Mouse (Mus musculus) cerebellum, postnatal 14 days (tissue): Measurements from ENCODE around the gene Rad18.
A peak's percentile ranks its signal among the peaks of the same experiment; 100 is the strongest.
"Not testable (repeated sequence)": the region's sequence is repeated elsewhere in the genome, so short reads cannot be mapped to it uniquely, and the experiment has no call there.

Source experiments
- DNase-seq, 2 experiments: peaks; one replicate each; pipeline ENCODE4 v3.0.0; 2021; ENCODE audit warnings: mixed read lengths in 2 of 2

The Rad18 gene

GRCm38 (mm10) chr6:112696056-112696950, at the start of gene Rad18:
Gene Rad18, minus strand, starts transcription at chr6:112696686.
- DNase-seq, result peak; percentile 89 to 90

DNA sequence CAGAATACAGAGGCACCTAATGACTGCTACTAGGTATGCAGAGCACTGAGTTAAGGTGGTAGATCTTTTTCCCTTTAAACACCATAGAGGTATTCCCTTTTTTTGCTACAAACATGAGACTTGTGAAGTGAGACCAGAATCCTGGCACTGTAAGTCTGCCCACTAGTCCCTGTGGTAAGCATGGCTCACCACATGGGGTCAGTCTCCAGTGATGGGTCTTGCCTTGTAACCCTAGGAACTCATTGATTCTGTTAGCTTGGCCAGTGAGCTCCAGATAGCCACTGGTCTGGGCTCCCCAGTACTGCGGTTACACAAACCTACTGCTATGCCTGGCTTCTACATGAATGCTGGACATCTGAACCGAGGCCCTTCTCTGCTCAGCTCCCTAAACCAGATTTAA, 45.8 kb upstream of the Rad18 start:
- DNase-seq, result no peak

GRCm38 (mm10) chr6:112741766-112742165, 45.3 kb upstream of the Rad18 start:
- DNase-seq, result no peak

- DNase-seq, result no peak
These were observed 43.1 kb upstream of the Rad18 start for GRCm38 (mm10) chr6:112739635-112740034.

GRCm38 (mm10) chr6:112738924-112739323, 42.4 kb upstream of the Rad18 start:
- DNase-seq, result no peak

DNA sequence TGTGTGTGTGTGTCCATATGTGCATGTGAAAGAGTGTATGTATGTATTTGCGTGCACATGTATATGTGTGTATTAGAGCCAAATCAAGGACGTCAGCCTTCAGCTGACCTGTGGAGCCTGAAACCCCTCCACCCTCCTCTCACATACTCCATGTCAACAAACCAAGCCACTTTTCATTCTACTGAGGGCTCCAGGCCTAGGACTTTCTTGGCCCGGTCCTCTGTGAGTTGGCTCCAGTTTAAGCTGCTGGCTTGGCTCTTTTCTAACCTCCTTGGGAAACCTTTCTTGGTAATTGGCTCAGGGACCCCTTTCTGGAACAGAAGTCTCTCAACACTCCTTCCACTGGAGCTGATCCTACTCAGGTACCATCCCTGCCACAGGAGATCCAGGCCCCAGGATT, 40.0 kb upstream of the Rad18 start:
- peak in 1 of 2 experiments; percentile 53 for DNase-seq

GRCm38 (mm10) chr6:112735054-112735453, 38.6 kb upstream of the Rad18 start:
- DNase-seq, result no peak

GRCm38 (mm10) chr6:112733942-112734341, 37.5 kb upstream of the Rad18 start:
- no peak for DNase-seq

DNA sequence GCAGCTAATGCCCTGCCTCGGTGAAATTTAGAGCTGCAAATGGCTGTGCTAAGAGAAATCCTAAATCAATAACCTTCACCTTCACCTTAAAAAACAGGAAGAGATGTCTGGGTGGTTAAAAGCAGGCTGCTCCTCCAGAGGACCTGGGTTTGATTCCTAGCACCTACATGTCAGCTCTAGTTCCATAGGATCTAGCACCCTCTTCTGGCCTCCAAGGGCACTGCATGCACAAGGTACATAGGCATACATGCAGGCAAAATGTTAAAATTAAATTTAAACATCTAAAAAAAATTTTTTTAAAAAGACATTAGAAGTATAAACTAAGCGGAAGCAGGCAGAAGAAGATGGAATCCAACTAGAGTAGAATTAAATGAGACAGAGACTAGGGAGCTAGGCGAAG, 35.9 kb upstream of the Rad18 start:
- no peak for DNase-seq

GRCm38 (mm10) chr6:112731386-112731785, 34.9 kb upstream of the Rad18 start:
- no peak for DNase-seq

DNA sequence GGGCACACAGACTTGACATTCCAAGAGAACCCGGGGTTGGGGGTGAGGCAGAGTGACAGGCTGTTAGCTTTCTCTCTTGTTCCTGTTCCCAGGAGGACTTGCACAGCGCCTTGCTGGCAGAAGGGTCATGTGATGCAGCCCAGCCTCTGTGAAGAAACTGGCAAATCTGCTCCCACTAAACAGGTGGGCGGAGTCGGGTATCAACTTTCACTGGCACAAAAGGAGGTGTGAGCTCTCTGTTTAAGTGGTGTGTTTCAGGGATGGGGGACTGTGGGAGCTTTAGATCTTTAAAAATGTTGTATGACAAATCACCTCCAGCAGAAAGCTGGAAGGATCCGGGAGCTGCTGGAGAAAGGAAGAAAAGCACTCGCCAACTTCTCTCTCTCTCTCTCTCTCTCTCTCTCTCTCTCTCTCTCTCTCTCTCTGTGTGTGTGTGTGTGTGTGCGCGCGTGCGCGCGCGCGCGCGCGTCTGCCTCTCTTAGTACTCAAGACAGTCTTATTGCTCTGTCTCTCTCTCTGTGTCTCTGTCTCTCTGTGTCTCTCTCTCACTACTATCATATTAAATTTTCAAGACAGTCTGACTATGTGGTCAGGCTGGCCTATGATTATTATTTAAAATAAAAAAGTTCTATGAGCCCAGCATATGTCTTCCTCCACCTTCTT, 32.4 kb upstream of the Rad18 start:
- no peak for DNase-seq

- no peak for DNase-seq
These were observed 29.0 kb upstream of the Rad18 start for GRCm38 (mm10) chr6:112725468-112725867.

GRCm38 (mm10) chr6:112720409-112721080, 24.1 kb upstream of the Rad18 start:
- DNase-seq, result no peak

- no peak for DNase-seq
These were observed 23.5 kb upstream of the Rad18 start for GRCm38 (mm10) chr6:112719983-112720382.

- peak; percentile 58 to 66 for DNase-seq
These were observed 20.7 kb upstream of the Rad18 start for GRCm38 (mm10) chr6:112717168-112717567.

DNA sequence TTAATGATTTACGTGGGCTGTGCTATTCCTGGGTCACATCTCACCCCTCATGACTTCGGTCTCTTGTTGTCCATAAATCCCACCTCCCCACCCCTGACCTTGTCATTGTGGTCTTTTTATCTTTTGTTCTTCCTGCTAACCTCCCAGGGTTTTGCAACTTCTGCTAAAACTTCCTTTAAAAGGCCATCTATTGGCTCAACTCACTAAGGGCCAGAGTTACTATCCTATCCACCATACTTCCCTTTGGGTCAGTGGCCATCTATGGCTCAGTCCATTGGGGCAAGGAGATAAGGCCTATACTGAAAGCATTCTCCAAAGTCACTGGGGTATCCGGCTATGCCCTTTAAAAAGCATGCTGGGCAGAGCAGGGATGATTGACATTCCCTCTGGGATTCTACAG, 17.5 kb upstream of the Rad18 start:
- no peak for DNase-seq

DNA sequence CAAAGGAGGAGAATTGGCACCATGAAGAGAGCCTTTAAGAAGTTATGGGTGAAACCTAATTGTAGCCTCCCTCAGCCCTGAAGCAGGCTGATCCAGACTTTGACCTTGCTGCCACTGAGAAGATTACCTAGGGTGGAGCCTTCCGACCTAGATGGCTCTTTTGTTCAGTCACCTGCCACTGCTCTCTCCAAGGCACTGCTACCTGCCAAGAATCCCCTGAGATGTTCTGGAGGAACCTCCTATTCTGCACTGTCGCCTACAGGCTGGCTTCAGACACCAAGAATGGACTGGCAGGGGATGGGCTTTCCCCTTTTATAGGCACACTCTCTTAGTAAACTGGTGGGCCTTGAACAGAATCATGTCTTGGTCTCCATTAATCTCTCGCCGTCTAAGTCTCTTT, 5.8 kb upstream of the Rad18 start:
- not testable (repeated sequence) for DNase-seq

DNA sequence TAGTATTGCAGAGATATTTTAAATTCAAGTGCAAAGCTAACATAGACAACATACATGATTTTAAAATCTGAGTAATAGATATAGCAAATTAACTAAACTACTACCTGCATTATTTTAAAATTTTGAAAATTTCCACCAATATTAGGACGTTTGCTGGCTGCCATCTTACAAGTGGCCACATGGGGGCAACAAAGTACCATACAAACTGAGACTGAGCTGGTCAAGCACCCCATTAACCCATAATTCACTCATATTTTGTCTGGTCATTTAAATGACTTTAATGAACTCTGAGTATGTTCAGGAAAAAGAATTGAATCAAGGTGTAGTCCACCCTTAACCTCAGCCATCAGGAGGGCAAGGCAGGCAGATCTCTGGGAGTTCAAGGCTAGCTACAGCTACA, 3.9 kb upstream of the Rad18 start:
- DNase-seq, result peak; percentile 84 to 86

GRCm38 (mm10) chr6:112699115-112699514, 2.6 kb upstream of the Rad18 start:
- peak in 1 of 2 experiments; percentile 36 for DNase-seq

- DNase-seq, result no peak
These were observed 2.0 kb downstream of the Rad18 start for GRCm38 (mm10) chr6:112694492-112694891.

- DNase-seq, result no peak
These were observed 5.0 kb downstream of the Rad18 start for GRCm38 (mm10) chr6:112691523-112691922.

DNA sequence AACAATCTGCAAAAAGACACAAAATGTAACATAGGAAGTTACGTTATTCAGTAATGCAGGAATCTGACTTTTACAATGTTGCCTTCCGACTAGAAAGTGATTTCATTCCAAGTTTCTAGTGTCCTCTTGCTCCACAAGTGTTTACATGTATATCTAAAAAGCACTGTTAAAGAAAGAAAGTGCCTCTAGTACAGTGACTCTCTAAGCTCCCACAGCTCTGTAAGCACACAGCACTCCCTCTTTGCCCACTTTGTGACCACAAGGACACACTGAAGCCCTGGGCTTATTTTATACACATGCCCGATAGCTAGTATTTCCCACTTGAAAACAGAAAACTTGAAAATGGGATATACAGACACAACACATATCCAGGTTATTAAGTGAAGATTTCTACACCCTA, 8.5 kb downstream of the Rad18 start:
- no peak for DNase-seq

GRCm38 (mm10) chr6:112686485-112686884, 10.0 kb downstream of the Rad18 start:
- no peak for DNase-seq

DNA sequence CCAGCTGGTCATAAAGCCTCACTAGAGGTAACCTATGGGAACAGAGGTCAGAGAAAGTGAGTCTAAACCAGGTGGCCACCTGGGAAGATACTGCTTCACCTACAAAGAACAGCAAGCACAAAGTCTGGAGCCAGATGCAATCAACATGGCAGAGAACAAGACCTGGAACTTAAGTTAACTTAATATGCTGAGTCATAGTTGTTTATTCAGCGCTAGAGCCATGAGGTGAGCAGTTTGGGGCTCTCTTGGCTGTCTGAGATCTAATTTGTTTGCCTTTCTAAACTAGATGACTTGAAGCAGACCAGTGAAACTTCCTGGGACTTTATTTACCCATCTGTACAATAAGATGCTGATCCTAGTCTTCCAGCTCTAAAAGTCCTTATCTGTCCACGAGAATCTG, 12.4 kb downstream of the Rad18 start:
- no peak for DNase-seq
